Mouse (Mus musculus) heart, embryonic 11.5 days (tissue): ENCODE measurements around the gene Cox8a. TPM values are rescaled to one million over a fixed set of nuclear protein-coding genes. Genes with fewer than 3 reads are reported as not detected.

Experiments
- polyA plus RNA-seq: library from polyadenylated mRNA; unstranded; fragments of >200 nt; fragmentation: Nextera tagmentation; extraction: Ambion mirVana; gene quantifications from 2 replicates; pipeline ENCODE4 v1.2.1, GENCODE M21; 2014

The Cox8a gene
- polyA plus RNA-seq, 1 experiment from 2014 or later: 1,771 TPM

Other genes starting within 250 kb of the Cox8a start
- gene Ppp1r14b, start 242.6 kb downstream of the Cox8a start, polyA plus RNA-seq: 162 and 177 TPM in 2 replicates
- 17.2 and 20.1 TPM in 2 replicates for gene Plcb3, start 241.1 kb downstream of the Cox8a start, polyA plus RNA-seq
- gene Fkbp2, start 237.1 kb downstream of the Cox8a start, polyA plus RNA-seq: 84.5 and 88.4 TPM in 2 replicates
- gene Vegfb, start 230.0 kb downstream of the Cox8a start, polyA plus RNA-seq: 76.9 and 79.1 TPM in 2 replicates
- gene Dnajc4, start 225.0 kb downstream of the Cox8a start, polyA plus RNA-seq: 26.3 and 28.5 TPM in 2 replicates
- 24.6 and 25.2 TPM in 2 replicates for gene Nudt22, start 221.5 kb downstream of the Cox8a start, polyA plus RNA-seq
- 13.4 and 14.7 TPM in 2 replicates for gene Trpt1, start 221.5 kb downstream of the Cox8a start, polyA plus RNA-seq
- gene Fermt3, start 198.1 kb downstream of the Cox8a start, polyA plus RNA-seq: 11.5 and 11.9 TPM in 2 replicates
- gene Stip1, start 177.6 kb downstream of the Cox8a start, polyA plus RNA-seq: 266 and 283 TPM in 2 replicates
- gene Macrod1, start 160.8 kb downstream of the Cox8a start, polyA plus RNA-seq: 13.3 and 16.7 TPM in 2 replicates
- gene Flrt1, start 111.9 kb downstream of the Cox8a start, polyA plus RNA-seq: 0.79 and 0.97 TPM in 2 replicates
- gene Otub1, start 11.3 kb downstream of the Cox8a start, polyA plus RNA-seq: 172 and 186 TPM in 2 replicates
- 62.1 and 68.6 TPM in 2 replicates for gene Naa40, start 23.6 kb upstream of the Cox8a start, polyA plus RNA-seq
- 8.4 and 9.5 TPM in 2 replicates for gene Rcor2, start 49.7 kb upstream of the Cox8a start, polyA plus RNA-seq
- gene Mark2, start 124.2 kb upstream of the Cox8a start, polyA plus RNA-seq: 34.5 and 35.0 TPM in 2 replicates
- gene Spindoc, start 165.4 kb upstream of the Cox8a start, polyA plus RNA-seq: 11.9 and 26.6 TPM in 2 replicates
- gene 2700081O15Rik, start 200.0 kb upstream of the Cox8a start, polyA plus RNA-seq: 4.6 and 4.7 TPM in 2 replicates